Mouse (Mus musculus): Measurements from ENCODE around the gene Mbd5. TPM values are rescaled to one million over a fixed set of nuclear protein-coding genes. Genes with fewer than 3 reads are reported as not detected.

Mbd5 gene
- polyA plus RNA-seq, 1 experiment from 2014 or later, result 43.1 TPM

- H3K4me2 ChIP-seq (replicated peaks; ENCODE audit: low read depth, low read length), result no peak overlapping the region
- H3K27ac ChIP-seq (ENCODE audit: low read depth, low read length), result no peak overlapping the region
- H3K27me3 ChIP-seq (ENCODE audit: control insufficient read depth, insufficient read depth, low read length), result no peaks in the 10 kb centered on the region
- no peaks in the 10 kb centered on the region for H3K9me3 ChIP-seq (ENCODE audit: control insufficient read depth, low read length)
- H3K9ac ChIP-seq (ENCODE audit: low read depth, low read length), result no peak overlapping the region
- ATAC-seq (ENCODE audit: low FRiP score), result no peak
- H3K4me3 ChIP-seq (ENCODE audit: low read depth, low read length), result no peak overlapping the region
- no peaks in the 10 kb centered on the region for H3K4me1 ChIP-seq (replicated peaks; ENCODE audit: control insufficient read depth, insufficient read depth, low read length)
- 80% methylated on average over 3 of the region's 3 CpGs for WGBS
- no peak for DNase-seq (ENCODE audit: low spot score)
- no peaks in the 10 kb centered on the region for H3K36me3 ChIP-seq (ENCODE audit: control insufficient read depth, insufficient read depth, low read length)
Measured at GRCm38 (mm10) chr2:48956591-48956990, 7.3 kb downstream of the Mbd5 start.

- Histone ChIP-seq H3K9ac (ENCODE audit: low read depth, low read length) (no peak overlapping the region), H3K27me3 (ENCODE audit: control insufficient read depth, insufficient read depth, low read length) (no peaks in the 10 kb centered on the region), H3K4me1 (replicated peaks; ENCODE audit: control insufficient read depth, insufficient read depth, low read length) (no peaks in the 10 kb centered on the region), H3K36me3 (ENCODE audit: control insufficient read depth, insufficient read depth, low read length) (no peaks in the 10 kb centered on the region), H3K27ac (ENCODE audit: low read depth, low read length) (no peak overlapping the region), H3K9me3 (ENCODE audit: control insufficient read depth, low read length) (no peaks in the 10 kb centered on the region), H3K4me2 (replicated peaks; ENCODE audit: low read depth, low read length) (no peak overlapping the region), H3K4me3 (ENCODE audit: low read depth, low read length) (no peak overlapping the region)
- 89% methylated on average over 3 of the region's 3 CpGs for WGBS
- no peak for ATAC-seq (ENCODE audit: low FRiP score)
- DNase-seq (ENCODE audit: low spot score), result no peak
Measured at GRCm38 (mm10) chr2:48978920-48979319, 29.6 kb downstream of the Mbd5 start.

GRCm38 (mm10) chr2:48990322-48990721 is 41.0 kb downstream of the Mbd5 start:
- Histone ChIP-seq H3K4me1 (replicated peaks; ENCODE audit: control insufficient read depth, insufficient read depth, low read length) (no peaks in the 10 kb centered on the region), H3K9ac (ENCODE audit: low read depth, low read length) (no peak overlapping the region), H3K9me3 (ENCODE audit: control insufficient read depth, low read length) (no peaks in the 10 kb centered on the region), H3K4me3 (ENCODE audit: low read depth, low read length) (no peak overlapping the region), H3K27me3 (ENCODE audit: control insufficient read depth, insufficient read depth, low read length) (no peaks in the 10 kb centered on the region), H3K4me2 (replicated peaks; ENCODE audit: low read depth, low read length) (no peak overlapping the region), H3K27ac (ENCODE audit: low read depth, low read length) (no peak overlapping the region), H3K36me3 (ENCODE audit: control insufficient read depth, insufficient read depth, low read length) (no peaks in the 10 kb centered on the region)
- DNase-seq (ENCODE audit: low spot score), result no peak
- 89% methylated on average over 3 of the region's 3 CpGs for whole genome bisulfite sequencing
- no peak for ATAC-seq (ENCODE audit: low FRiP score)

- H3K4me3 ChIP-seq (ENCODE audit: low read depth, low read length), result no peak overlapping the region
- no peak overlapping the region for H3K9ac ChIP-seq (ENCODE audit: low read depth, low read length)
- WGBS, result 93% methylated on average over 3 of the region's 3 CpGs
- H3K36me3 ChIP-seq (ENCODE audit: control insufficient read depth, insufficient read depth, low read length), result no peaks in the 10 kb centered on the region
- no peak overlapping the region for H3K4me2 ChIP-seq (replicated peaks; ENCODE audit: low read depth, low read length)
- no peak for ATAC-seq (ENCODE audit: low FRiP score)
- no peaks in the 10 kb centered on the region for H3K4me1 ChIP-seq (replicated peaks; ENCODE audit: control insufficient read depth, insufficient read depth, low read length)
- H3K9me3 ChIP-seq (ENCODE audit: control insufficient read depth, low read length), result no peaks in the 10 kb centered on the region
- DNase-seq (ENCODE audit: low spot score), result no peak
- H3K27ac ChIP-seq (ENCODE audit: low read depth, low read length), result no peak overlapping the region
- no peaks in the 10 kb centered on the region for H3K27me3 ChIP-seq (ENCODE audit: control insufficient read depth, insufficient read depth, low read length)
Measured at GRCm38 (mm10) chr2:49040481-49040880, 91.2 kb downstream of the Mbd5 start.

GRCm38 (mm10) chr2:49050030-49050429 is 100.7 kb downstream of the Mbd5 start:
- Histone ChIP-seq H3K9ac (ENCODE audit: low read depth, low read length) (no peak overlapping the region), H3K36me3 (ENCODE audit: control insufficient read depth, insufficient read depth, low read length) (no peaks in the 10 kb centered on the region), H3K4me1 (replicated peaks; ENCODE audit: control insufficient read depth, insufficient read depth, low read length) (no peaks in the 10 kb centered on the region), H3K27me3 (ENCODE audit: control insufficient read depth, insufficient read depth, low read length) (no peaks in the 10 kb centered on the region), H3K4me3 (ENCODE audit: low read depth, low read length) (no peak overlapping the region), H3K4me2 (replicated peaks; ENCODE audit: low read depth, low read length) (no peak overlapping the region), H3K9me3 (ENCODE audit: control insufficient read depth, low read length) (no peaks in the 10 kb centered on the region), H3K27ac (ENCODE audit: low read depth, low read length) (no peak overlapping the region)
- WGBS, result 95% methylated on average over 4 of the region's 4 CpGs
- DNase-seq (ENCODE audit: low spot score), result no peak
- ATAC-seq (ENCODE audit: low FRiP score), result no peak

- H3K9ac ChIP-seq (ENCODE audit: low read depth, low read length), result no peak overlapping the region
- no peaks in the 10 kb centered on the region for H3K9me3 ChIP-seq (ENCODE audit: control insufficient read depth, low read length)
Measured at GRCm38 (mm10) chr2:49067886-49068285, 118.6 kb downstream of the Mbd5 start.

GRCm38 (mm10) chr2:49084966-49085365 is 135.7 kb downstream of the Mbd5 start:
- DNase-seq (ENCODE audit: low spot score) (no peak), ATAC-seq (ENCODE audit: low FRiP score) (no peak)
- Histone ChIP-seq H3K4me1 (replicated peaks; ENCODE audit: control insufficient read depth, insufficient read depth, low read length) (no peaks in the 10 kb centered on the region), H3K27ac (ENCODE audit: low read depth, low read length) (no peak overlapping the region), H3K4me3 (ENCODE audit: low read depth, low read length) (no peak overlapping the region), H3K4me2 (replicated peaks; ENCODE audit: low read depth, low read length) (no peak overlapping the region), H3K36me3 (ENCODE audit: control insufficient read depth, insufficient read depth, low read length) (no peaks in the 10 kb centered on the region), H3K9ac (ENCODE audit: low read depth, low read length) (no peak overlapping the region), H3K27me3 (ENCODE audit: control insufficient read depth, insufficient read depth, low read length) (no peaks in the 10 kb centered on the region), H3K9me3 (ENCODE audit: control insufficient read depth, low read length) (no peaks in the 10 kb centered on the region)
- 79% methylated on average over 4 of the region's 4 CpGs for WGBS

More at GRCm38 (mm10) chr2:49067886-49068285, 118.6 kb downstream of the Mbd5 start:
- Histone ChIP-seq H3K27ac (ENCODE audit: low read depth, low read length) (no peak overlapping the region), H3K4me1 (replicated peaks; ENCODE audit: control insufficient read depth, insufficient read depth, low read length) (no peaks in the 10 kb centered on the region), H3K4me3 (ENCODE audit: low read depth, low read length) (no peak overlapping the region), H3K36me3 (ENCODE audit: control insufficient read depth, insufficient read depth, low read length) (no peaks in the 10 kb centered on the region), H3K27me3 (ENCODE audit: control insufficient read depth, insufficient read depth, low read length) (no peaks in the 10 kb centered on the region), H3K4me2 (replicated peaks; ENCODE audit: low read depth, low read length) (no peak overlapping the region)
- DNase-seq (ENCODE audit: low spot score), result no peak
- ATAC-seq (ENCODE audit: low FRiP score), result no peak

- Histone ChIP-seq H3K4me2 (replicated peaks; ENCODE audit: low read depth, low read length) (no peak overlapping the region), H3K4me1 (replicated peaks; ENCODE audit: control insufficient read depth, insufficient read depth, low read length) (no peaks in the 10 kb centered on the region), H3K9me3 (ENCODE audit: control insufficient read depth, low read length) (no peaks in the 10 kb centered on the region), H3K27ac (ENCODE audit: low read depth, low read length) (no peak overlapping the region), H3K36me3 (ENCODE audit: control insufficient read depth, insufficient read depth, low read length) (no peaks in the 10 kb centered on the region), H3K9ac (ENCODE audit: low read depth, low read length) (no peak overlapping the region), H3K4me3 (ENCODE audit: low read depth, low read length) (no peak overlapping the region), H3K27me3 (ENCODE audit: control insufficient read depth, insufficient read depth, low read length) (no peaks in the 10 kb centered on the region)
- ATAC-seq (ENCODE audit: low FRiP score) (no peak), DNase-seq (ENCODE audit: low spot score) (no peak)
- WGBS, result 93% methylated on average over 4 of the region's 4 CpGs
Measured at GRCm38 (mm10) chr2:49090771-49091170, 141.5 kb downstream of the Mbd5 start.

- Histone ChIP-seq H3K9me3 (ENCODE audit: control insufficient read depth, low read length) (no peaks in the 10 kb centered on the region), H3K27ac (ENCODE audit: low read depth, low read length) (no peak overlapping the region), H3K27me3 (ENCODE audit: control insufficient read depth, insufficient read depth, low read length) (no peaks in the 10 kb centered on the region), H3K4me3 (ENCODE audit: low read depth, low read length) (no peak overlapping the region), H3K36me3 (ENCODE audit: control insufficient read depth, insufficient read depth, low read length) (no peaks in the 10 kb centered on the region), H3K4me1 (replicated peaks; ENCODE audit: control insufficient read depth, insufficient read depth, low read length) (no peaks in the 10 kb centered on the region), H3K9ac (ENCODE audit: low read depth, low read length) (no peak overlapping the region), H3K4me2 (replicated peaks; ENCODE audit: low read depth, low read length) (no peak overlapping the region)
- no peak for DNase-seq (ENCODE audit: low spot score)
- ATAC-seq (ENCODE audit: low FRiP score), result no peak
Measured at GRCm38 (mm10) chr2:49096765-49097164, 147.5 kb downstream of the Mbd5 start.
